Mouse (Mus musculus): ENCODE measurements around the gene Gm44965.
A peak's percentile ranks its signal among the peaks of the same experiment; 100 is the strongest.

Gene Gm44965

GRCm38 (mm10) chr6:48627511-48627924 is 33.8 kb downstream of the Gm44965 start:
- DNase-seq = peak in 1 of 2 experiments; percentile 30

DNA sequence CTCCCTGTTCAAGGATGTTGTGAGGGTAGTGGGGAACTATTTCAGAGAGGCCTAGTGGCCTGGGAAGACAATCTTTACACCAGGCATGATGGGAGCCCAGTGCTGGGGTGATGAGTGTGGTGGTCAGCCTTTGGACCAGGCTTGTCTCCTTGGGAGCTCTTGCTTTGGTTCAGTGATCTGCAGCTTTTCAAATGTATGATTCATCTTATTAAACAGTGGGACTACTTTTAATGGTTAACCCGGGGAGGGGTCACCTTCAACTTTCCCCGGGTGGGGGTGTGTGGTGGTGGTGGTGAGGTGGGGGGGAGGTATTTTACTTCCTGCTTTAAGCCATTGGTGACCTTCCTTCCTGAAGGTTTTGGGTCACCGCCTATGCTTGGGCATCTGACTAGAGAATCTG is 34.6 kb downstream of the Gm44965 start:
- no peak for DNase-seq

DNA sequence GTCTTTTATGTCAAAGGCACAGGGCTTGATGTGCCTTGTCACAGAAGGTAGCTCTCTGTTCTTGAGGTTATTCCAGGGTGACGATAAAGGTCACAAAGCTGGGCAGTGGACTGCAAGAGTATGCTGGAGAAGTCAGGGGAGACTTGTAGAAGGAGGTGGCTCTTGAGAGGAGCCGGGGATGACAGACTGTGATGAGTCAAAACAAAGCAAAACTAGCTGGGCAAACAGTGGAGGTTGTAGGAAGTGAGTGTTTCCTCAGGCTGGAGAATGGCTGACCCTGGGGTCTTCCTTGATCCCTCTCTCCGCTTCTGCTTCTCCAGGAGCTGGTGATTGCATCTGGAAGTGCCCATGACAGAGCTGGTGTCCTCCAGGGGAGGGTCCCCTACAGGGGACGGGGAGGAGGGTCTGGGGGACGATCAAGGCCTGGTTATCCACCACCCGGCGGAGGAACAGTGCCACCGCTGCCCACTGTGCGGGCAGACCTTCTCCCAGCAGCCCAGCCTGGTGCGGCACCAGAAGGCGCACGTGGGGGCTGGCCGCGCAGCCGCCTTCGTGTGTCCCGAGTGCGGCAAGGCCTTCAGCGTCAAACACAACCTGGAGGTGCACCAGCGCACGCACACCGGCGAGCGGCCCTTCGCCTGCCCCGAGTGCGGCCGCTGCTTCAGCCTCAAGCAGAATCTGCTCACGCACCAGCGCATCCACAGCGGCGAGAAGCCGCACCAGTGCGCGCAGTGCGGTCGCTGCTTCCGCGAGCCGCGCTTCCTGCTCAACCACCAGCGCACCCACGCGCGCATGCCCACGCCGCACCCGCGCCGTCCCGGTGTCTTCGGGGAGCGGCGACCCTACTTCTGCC is 35.3 kb downstream of the Gm44965 start:
- DNase-seq = peak; percentile 54 to 69

GRCm38 (mm10) chr6:48629661-48630034 is 35.9 kb downstream of the Gm44965 start:
- no peak for DNase-seq

GRCm38 (mm10) chr6:48630831-48631230 is 37.1 kb downstream of the Gm44965 start:
- no peak for DNase-seq

GRCm38 (mm10) chr6:48635105-48635504 is 41.4 kb downstream of the Gm44965 start:
- no peak for DNase-seq

DNA sequence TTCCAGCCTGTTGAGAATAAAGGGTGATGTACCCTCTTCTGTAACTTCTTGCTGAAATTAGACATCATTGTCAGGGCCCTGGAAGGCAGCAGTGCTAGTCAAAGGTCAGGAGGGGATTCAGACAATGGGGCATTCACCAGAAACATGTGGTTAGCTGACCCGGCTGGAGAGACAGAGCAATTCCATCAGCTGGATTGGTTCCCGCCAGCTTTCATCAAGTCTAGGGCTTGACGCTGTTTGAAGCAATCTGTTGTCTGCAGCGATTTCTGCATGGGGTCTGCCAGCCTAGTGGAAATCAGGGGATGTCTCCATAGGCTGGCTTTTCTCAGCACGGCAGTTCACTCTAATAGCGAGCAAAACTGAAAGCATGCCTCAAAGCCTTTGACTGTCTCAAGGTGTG is 42.8 kb downstream of the Gm44965 start:
- DNase-seq = no peak

GRCm38 (mm10) chr6:48637811-48638500 is 44.2 kb downstream of the Gm44965 start:
- no peak for DNase-seq

- no peak for DNase-seq
Measured at GRCm38 (mm10) chr6:48638553-48638952, 44.8 kb downstream of the Gm44965 start.

GRCm38 (mm10) chr6:48641391-48641790 is 47.6 kb downstream of the Gm44965 start:
- DNase-seq = no peak

DNA sequence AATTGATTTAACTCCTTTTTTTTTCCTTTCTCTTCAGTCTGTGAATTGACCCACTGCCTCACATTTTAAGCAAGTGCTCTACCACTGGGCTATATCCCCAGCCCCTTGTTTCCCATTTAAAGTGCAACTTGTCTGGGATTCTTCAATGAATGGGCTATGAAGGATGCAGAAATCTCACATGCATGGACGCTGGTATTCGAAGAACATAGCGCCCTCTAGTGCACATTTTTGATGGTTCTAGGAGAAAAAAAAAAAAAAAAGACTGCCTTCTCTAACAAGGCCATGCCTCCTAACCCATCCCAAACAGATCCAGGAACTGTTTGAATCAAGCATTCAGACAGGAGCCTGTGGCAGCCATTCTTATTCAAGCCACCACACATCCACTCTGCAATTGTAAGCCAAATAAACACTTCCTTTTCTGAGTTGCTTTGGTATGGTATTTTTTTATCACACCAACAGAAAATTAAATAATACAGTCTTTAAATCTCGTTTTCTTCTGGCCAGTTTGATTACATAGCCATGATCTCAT is 49.1 kb downstream of the Gm44965 start:
- DNase-seq = peak; percentile 39 to 58

DNA sequence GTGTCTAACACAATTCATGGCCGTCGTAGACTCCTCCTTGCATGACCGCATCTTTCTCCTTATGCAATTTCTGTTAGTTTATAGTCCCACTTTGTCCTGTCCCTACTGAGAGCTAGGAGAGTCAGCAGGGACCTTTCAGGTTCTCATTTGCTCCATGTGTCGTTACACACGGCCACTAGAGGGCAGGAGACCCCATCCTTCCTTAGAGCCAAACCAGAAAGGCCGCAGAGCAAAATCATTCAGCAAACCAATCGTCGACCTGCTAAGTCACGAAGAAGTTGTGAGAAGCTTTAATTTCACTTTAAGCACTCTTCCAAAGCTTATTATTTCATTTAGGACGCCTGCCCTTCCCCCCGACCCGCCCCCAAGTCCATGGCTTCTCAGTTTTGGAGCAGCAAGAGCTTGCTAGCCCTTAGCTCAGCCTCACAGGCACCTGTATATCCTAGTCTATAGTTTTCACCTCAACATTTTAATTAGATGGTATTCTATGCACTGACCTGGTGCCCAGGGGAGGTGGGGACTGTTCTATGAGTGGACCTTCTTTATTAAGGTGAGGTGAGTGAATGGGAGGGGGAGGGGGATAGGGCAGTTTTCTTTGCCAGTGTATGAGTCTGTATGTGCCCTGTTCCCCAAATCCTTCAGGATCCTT is 52.0 kb downstream of the Gm44965 start:
- DNase-seq = peak; percentile 66 to 67

- no peak for DNase-seq
Measured at GRCm38 (mm10) chr6:48646309-48646690, 52.6 kb downstream of the Gm44965 start.

GRCm38 (mm10) chr6:48646995-48647394 is 53.3 kb downstream of the Gm44965 start, which contains the start of gene Gimap8:
Gimap8 (plus strand) TSS chr6:48647234.
- DNase-seq = no peak

DNA sequence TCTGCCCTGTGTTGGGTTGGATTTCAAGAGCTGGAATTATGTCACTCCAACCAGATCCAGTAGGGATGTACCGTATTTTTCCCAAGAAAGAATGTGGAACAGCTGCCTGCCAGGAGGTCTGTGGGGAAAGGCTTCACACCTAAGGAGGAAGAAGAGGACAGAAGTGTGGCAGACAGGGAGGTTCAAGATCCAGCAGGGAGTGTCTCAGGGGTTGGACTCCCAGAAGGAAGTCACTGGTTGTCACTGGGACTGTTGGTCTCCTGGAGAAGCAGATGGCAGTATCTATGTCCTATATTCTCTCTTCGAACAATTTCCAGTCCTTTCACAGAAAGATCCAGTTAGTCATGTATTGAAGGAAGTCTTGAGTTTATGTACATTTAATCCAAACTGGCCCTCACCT is 53.9 kb downstream of the Gm44965 start:
- DNase-seq = no peak

DNA sequence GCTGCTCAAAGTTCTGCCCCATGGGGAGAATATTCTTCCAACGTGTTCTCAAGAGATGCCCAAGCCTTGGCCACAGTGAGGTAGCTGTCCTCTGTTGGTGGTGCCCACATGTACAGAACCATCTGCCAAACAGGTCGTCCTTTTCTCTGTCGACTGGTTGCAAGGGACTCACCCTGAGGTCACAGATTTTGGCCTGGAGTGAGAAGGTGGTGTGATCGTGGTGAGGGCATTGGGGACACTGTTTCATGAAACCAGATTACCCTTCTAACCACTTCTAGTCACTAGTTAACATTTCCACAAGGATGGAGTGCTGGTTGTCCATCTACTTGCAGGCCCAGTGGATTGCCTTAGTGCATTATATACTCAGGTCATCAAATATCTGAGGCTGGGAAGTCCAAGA is 55.0 kb downstream of the Gm44965 start:
- no peak for DNase-seq

DNA sequence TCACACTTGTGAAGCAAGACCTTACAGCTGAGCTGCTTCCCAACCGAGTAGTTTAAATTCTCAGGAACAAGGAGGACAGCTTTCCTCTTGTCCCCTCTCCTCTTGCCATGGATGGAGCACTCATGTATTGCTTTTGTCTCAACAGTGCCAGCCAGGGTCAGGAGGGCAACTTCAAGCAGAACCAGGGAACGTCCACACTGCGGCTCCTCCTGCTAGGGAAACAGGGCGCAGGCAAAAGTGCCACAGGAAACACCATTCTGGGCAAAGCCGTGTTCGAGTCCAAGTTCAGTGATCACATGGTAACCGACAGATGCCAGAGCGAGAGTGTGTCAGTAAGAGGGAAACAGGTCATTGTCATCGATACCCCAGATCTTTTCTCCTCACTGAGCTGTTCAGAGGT is 56.3 kb downstream of the Gm44965 start:
- no peak for DNase-seq

DNA sequence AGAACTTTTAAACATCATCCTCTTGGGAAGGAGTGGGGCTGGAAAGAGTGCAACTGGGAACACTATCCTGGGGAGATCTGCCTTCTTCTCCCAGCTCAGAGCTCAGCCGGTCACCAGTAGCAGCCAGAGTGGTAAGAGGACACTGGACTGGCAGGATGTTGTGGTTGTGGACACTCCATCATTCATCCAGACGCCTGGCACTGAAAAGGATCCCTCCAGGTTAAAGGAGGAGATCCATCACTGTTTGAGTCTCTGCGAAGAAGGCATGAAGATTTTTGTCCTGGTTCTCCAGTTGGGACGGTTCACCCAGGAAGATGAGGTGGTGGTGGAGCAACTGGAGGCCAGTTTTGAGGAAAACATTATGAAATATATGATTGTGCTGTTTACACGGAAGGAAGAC is 65.0 kb downstream of the Gm44965 start:
- DNase-seq = no peak

- DNase-seq = no peak
Measured at GRCm38 (mm10) chr6:48664750-48665149, 71.0 kb downstream of the Gm44965 start.

- no peak for DNase-seq
Measured at GRCm38 (mm10) chr6:48665471-48665870, 71.7 kb downstream of the Gm44965 start.

GRCm38 (mm10) chr6:48666159-48666586 is 72.4 kb downstream of the Gm44965 start:
- no peak for DNase-seq

GRCm38 (mm10) chr6:48668022-48668421 is 74.3 kb downstream of the Gm44965 start:
- DNase-seq = no peak

Data from cerebellum, adult 18-20 months (tissue).